ENCODE assay signal across 3 mouse cellular contexts in genomic region chr6:97202477-97202876, GRCm38 (mm10).
TF ChIP-seq lines count a peak whose summit lies in the region.

No protein-coding gene starts in this region.

TF ChIP-seq in CH12.LX, 34 proteins besides CTCF, POLR2A, EP300 and RAD21:
- TF ChIP-seq KAT2A (IDR thresholded peaks at IDR 0.05; ENCODE audit: insufficient replicate concordance, low read length): no peak
- TF ChIP-seq RCOR1 (conservative IDR thresholded peaks at IDR 0.05; ENCODE audit: low read depth, low read length): no peak
- TF ChIP-seq ZKSCAN1 (IDR thresholded peaks at IDR 0.05; ENCODE audit: borderline replicate concordance, low read depth, low read length): no peak
- no peak for TF ChIP-seq ZNF384 (IDR thresholded peaks at IDR 0.05; ENCODE audit: low read depth, low read length)
- TF ChIP-seq NELFE (IDR thresholded peaks at IDR 0.05; ENCODE audit: low read depth, low read length): no peak
- no peak for TF ChIP-seq MAZ (IDR thresholded peaks at IDR 0.05; ENCODE audit: low read depth, low read length)
- TF ChIP-seq POLR2AphosphoS2 (IDR thresholded peaks at IDR 0.05; ENCODE audit: low read depth, low read length): no peak
- no peak for TF ChIP-seq HCFC1 (IDR thresholded peaks at IDR 0.05; ENCODE audit: low read depth, low read length)
TF ChIP-seq in CH12.LX: peak in this region for 0.

TF ChIP-seq in MEL, 35 proteins besides CTCF, POLR2A, EP300 and RAD21:
- TF ChIP-seq NELFE (IDR thresholded peaks at IDR 0.05; ENCODE audit: low read depth, low read length) (no peak), CHD2 (IDR thresholded peaks at IDR 0.05; ENCODE audit: low read length) (no peak), USF1 (IDR thresholded peaks at IDR 0.05; ENCODE audit: low read depth, low read length) (peak; percentile 70), GATA1 (IDR thresholded peaks at IDR 0.05; ENCODE audit: low read depth, low read length) (peak; percentile 32; the same call in 1 of the 2 replicates), KAT2A (conservative IDR thresholded peaks at IDR 0.05; ENCODE audit: low read depth, low read length) (no peak), CHD1 (IDR thresholded peaks at IDR 0.05; ENCODE audit: low read depth, low read length) (no peak), SIN3A (IDR thresholded peaks at IDR 0.05; ENCODE audit: low read length) (peak; percentile 75), ETS1 (IDR thresholded peaks at IDR 0.05; ENCODE audit: low read depth, low read length) (peak; percentile 61), ELF1 (IDR thresholded peaks at IDR 0.05; ENCODE audit: low read depth, low read length) (no peak), ZNF384 (IDR thresholded peaks at IDR 0.05; ENCODE audit: low read depth, low read length) (no peak), MAZ (IDR thresholded peaks at IDR 0.05; ENCODE audit: low read depth, low read length) (no peak), NRF1 (IDR thresholded peaks at IDR 0.05; ENCODE audit: insufficient read depth, low read depth, low read length, poor library complexity, severe bottlenecking) (no peak), E2F4 (IDR thresholded peaks at IDR 0.05; ENCODE audit: borderline replicate concordance, low read depth, low read length) (no peak), ZC3H11A (IDR thresholded peaks at IDR 0.05; ENCODE audit: low read depth, low read length) (no peak), TAL1 (IDR thresholded peaks at IDR 0.05; ENCODE audit: low read length) (no peak), ZMIZ1 (IDR thresholded peaks at IDR 0.05; ENCODE audit: low read depth, low read length) (no peak), BHLHE40 (IDR thresholded peaks at IDR 0.05; ENCODE audit: borderline replicate concordance, low read depth, low read length) (no peak), POLR2AphosphoS2 (IDR thresholded peaks at IDR 0.05; ENCODE audit: low read length) (no peak), HCFC1 (IDR thresholded peaks at IDR 0.05; ENCODE audit: low read depth, low read length) (no peak), ZKSCAN1 (IDR thresholded peaks at IDR 0.05; ENCODE audit: low read depth, low read length) (no peak), MYB (IDR thresholded peaks at IDR 0.05; ENCODE audit: low read depth, low read length) (no peak), UBTF (IDR thresholded peaks at IDR 0.05; ENCODE audit: borderline replicate concordance, insufficient read depth, low read depth, low read length) (no peak), RCOR1 (IDR thresholded peaks at IDR 0.05; ENCODE audit: low read depth, low read length) (no peak), JUND (IDR thresholded peaks at IDR 0.05; ENCODE audit: low read depth, low read length) (no peak), MAX (IDR thresholded peaks at IDR 0.05; ENCODE audit: low read length) (peak; percentile 42; the same call in 1 of the 2 replicates), MAFK (IDR thresholded peaks at IDR 0.05; ENCODE audit: borderline replicate concordance, low read depth, low read length) (no peak), MXI1 (IDR thresholded peaks at IDR 0.05; ENCODE audit: low read depth, low read length) (peak; percentile 71; the same call in 1 of the 2 replicates), SMC3 (IDR thresholded peaks at IDR 0.05; ENCODE audit: low read depth, low read length) (no peak), POLR2AphosphoS5 (IDR thresholded peaks at IDR 0.05; ENCODE audit: borderline replicate concordance, low read depth, low read length) (no peak), TCF12 (IDR thresholded peaks at IDR 0.05; ENCODE audit: low read depth, low read length) (peak; percentile 29; the same call in 1 of the 2 replicates), GABPA (IDR thresholded peaks at IDR 0.05; ENCODE audit: low read depth, low read length) (no peak), MEF2A (IDR thresholded peaks at IDR 0.05; ENCODE audit: extremely low read depth, insufficient replicate concordance, low read depth, low read length, poor library complexity, severe bottlenecking) (no peak), TBP (IDR thresholded peaks at IDR 0.05; ENCODE audit: low read depth, low read length) (no peak), USF2 (IDR thresholded peaks at IDR 0.05; ENCODE audit: borderline replicate concordance in 1 of 2, insufficient read depth in 1 of 2, low read depth in 1 of 2, low read length in 2 of 2) (no peak), MYC (IDR thresholded peaks at IDR 0.05; ENCODE audit: low read depth, low read length) (no peak; the same call in 1 of the 2 replicates)

TF ChIP-seq in myocyte, 11 proteins besides CTCF, POLR2A, EP300 and RAD21:
- no peak for TF ChIP-seq SRF (IDR thresholded peaks at IDR 0.05; ENCODE audit: control insufficient read depth, insufficient read length, low read depth)
- TF ChIP-seq USF1 (IDR thresholded peaks at IDR 0.05; ENCODE audit: low read depth): no peak
- TF ChIP-seq CEBPB (IDR thresholded peaks at IDR 0.05; ENCODE audit: insufficient read depth, poor library complexity, severe bottlenecking): no peak
- TF ChIP-seq REST (IDR thresholded peaks at IDR 0.05; ENCODE audit: insufficient read depth, insufficient read length): no peak
- no peak for TF ChIP-seq MAX (IDR thresholded peaks at IDR 0.05; ENCODE audit: low read depth)
- no peak for TF ChIP-seq E2F4 (IDR thresholded peaks at IDR 0.05; ENCODE audit: insufficient read depth)
- no peak for TF ChIP-seq POLR2AphosphoS2 (IDR thresholded peaks at IDR 0.05; ENCODE audit: insufficient read length, low read depth)
- no peak for TF ChIP-seq TCF12 (IDR thresholded peaks at IDR 0.05; ENCODE audit: insufficient read depth, poor library complexity, severe bottlenecking)
- TF ChIP-seq MYOG (IDR thresholded peaks at IDR 0.05; ENCODE audit: control insufficient read depth in 1 of 3, insufficient read depth in 1 of 3, insufficient read length in 2 of 3, low read depth in 2 of 3): no peak
